Mouse (Mus musculus): ENCODE results near the gene Stam.
"Not testable (repeated sequence)": the region's sequence is repeated elsewhere in the genome, so short reads cannot be mapped to it uniquely, and the experiment has no call there.

The Stam gene

DNA sequence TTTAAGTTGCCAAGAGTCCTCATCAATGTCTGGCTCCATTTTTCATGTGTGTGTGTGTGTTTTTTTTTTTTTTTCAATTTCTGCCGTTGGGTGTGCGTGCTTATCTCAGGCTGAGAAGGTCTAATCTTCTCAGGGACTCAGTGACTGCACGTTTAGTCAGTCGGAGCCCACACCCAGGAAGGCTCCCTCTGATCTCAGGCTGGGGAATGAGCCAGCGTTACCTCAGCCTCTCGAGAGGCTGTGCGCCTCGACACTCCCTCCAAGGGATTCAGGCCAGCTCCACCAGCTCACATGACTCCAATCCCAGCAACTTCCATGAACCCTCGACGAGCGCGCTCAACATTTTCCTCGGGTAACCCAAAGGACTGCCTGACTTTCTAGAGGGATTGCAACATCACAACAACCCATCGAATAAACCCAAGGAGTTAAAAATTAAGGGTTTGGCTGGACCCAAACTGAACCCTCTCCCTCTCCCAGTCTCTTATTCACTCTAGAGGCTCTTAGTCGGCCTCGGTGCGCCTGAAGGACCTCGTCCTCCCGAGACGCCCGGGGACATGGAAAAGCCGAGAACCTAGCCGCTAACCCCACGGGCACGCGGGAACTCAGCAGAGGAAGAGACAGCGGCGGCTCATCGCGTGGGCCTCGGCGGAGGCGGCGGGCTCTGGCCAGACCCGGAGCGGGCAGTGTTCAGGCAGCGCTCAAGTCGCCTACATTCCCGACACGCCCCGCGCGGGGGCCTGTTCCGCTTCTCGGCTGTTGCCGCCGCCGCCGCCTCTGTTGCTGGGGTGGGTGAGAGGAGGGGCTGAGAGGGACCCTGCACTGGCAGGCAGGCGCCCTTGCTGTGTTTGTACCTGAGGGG, at the start of gene Stam:
TSS of gene Stam (plus strand) at position 737 of the 859 bp plus-strand sequence.
- peak; percentile 94 for ATAC-seq (ENCODE audit: low TSS enrichment)

DNA sequence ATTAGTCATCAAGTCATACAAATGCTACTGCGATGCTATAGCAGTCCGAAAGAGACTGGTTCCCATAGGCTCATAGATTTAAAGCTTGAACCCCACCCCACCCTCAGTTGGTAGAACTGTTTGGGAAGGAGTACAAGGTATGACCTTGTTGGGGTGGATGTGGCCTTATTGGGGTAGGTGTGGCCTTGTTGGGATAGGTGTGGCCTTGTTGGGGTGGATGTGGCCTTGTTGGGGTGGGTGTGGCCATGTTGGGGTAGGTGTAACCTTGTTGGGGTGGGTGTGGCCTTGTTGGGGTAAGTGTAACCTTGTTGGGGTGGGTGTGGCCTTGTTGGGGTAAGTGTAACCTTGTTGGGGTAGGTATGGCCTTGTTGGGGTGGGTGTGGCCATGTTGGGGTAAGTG, 32.6 kb upstream of the Stam start:
- ATAC-seq (ENCODE audit: low TSS enrichment), result no peak

DNA sequence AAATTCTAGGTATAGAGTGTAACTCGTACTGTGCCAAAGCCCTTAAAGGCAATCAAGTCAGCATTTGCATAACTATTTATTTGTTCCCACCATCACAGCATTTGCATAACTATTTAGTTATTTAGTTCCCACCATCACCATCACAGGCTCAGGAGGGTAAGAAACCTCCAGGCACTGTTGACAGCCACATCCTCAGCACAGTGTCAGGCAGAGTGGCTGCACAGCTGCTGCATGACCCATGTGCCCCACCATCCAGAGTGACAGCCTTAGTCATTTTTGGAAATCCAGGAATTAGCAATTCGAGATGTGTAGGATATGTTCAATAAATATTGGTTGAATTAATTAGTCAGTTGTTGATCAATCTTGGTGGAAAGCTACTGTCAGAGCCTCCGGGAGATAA, 30.9 kb upstream of the Stam start:
- ATAC-seq (ENCODE audit: low TSS enrichment), result no peak

DNA sequence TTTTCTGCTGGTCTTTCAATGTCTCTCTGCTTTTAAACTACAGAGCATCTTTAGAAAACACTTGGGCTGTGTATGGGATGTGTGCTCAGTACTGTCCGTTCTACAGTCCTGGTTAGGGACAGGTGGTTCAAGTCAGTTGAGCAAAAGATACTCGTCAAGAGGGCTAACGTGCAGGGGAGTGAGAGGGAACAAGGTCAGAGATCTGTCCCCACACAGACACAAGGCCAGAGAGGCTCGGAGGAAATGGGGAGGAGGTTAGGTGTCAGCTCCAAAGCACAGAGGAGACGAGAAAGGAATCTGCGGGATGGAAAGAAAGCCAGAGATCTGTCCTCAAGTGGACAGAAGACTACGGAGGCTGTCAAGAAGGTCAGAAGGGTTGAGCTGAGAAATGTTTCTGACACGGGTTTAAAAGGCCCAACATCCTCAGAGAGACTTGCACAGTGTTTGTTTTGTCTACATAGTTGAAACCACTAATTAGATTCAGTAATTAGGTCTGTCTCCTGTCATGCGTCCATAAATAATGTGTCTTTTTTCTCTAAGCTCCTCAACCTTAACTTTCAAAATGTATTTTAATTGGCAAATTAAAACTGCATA, 30.2 kb upstream of the Stam start:
- ATAC-seq (ENCODE audit: low TSS enrichment), result no peak

DNA sequence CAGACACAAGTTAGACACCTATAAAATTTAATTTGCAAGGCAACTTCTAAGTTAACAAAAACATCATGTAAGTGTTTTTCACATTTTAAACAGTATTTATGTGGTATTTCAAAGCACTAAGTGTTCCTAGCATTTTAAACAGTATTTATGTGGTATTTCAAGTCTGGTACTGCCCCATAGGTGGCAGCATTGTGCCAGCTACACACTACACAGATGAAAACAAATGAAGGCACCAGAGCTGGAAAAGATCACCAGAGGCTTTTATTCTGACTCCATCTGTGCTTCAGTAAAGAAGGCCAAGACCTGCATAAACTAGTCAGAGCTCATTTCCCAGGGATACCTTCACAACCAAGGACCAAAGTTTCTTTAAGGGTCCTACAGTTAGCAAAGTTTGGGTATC, 25.5 kb upstream of the Stam start:
- peak; percentile 99 for ATAC-seq (ENCODE audit: low TSS enrichment)

DNA sequence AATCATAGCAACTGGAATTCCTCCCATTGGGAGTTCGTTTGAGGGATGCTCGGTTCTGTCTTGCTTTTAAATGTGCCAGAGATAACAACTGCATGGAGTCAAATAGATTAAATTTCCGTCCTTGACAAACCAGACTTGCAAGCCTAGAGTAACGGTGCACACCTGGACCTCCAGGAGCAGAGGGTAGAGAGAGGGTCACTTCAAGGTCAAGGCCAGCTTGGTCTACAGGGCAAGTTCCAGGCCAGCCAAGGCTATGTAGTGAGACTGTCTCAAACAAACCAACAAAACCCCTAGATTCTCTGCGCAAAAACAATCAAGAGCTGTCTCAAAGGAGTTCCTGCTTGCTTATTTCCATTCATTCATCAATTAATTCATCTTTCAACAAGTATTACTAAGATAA, 25.1 kb upstream of the Stam start:
- ATAC-seq (ENCODE audit: low TSS enrichment), result peak; percentile 27; the same call in 1 of the 2 replicates

DNA sequence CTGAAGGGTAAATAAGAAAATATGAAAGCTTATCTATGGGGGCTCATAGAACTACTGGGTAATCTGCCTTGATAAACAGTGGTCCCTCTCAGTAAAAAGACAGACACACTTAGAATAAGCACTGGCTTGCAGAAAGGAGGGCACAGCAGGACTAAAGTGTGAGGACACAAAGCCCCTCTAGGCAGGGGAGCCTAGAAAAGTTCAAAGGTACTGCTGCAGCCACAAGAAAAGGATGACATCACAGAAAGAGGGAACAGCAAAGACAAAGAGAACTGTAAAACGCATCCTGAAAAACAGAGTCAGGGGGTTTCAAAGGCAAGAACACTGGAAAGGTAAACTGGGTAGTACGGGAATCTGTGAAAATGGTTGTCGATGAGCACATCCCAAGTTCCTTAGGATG, 20.3 kb upstream of the Stam start:
- no peak for ATAC-seq (ENCODE audit: low TSS enrichment)

DNA sequence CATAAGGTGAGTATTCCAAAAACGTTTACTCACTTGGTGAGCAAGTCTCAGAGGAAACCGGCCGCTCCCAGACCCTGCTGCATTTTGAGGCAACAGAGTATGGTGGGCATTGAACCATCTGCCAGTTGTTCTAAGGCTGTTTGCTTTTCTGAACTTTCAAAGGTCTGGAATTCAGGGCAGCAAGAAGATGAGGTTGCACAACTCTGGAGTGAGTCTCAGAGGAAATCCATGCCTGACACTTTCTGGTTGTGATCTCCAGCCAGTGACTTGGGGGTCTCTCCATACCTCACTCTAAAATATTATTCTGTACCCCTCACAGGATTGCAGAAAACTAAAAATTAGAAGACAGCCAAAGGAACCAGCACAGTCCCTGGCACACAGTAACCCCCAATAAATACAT, 19.7 kb upstream of the Stam start:
- ATAC-seq (ENCODE audit: low TSS enrichment), result no peak

DNA sequence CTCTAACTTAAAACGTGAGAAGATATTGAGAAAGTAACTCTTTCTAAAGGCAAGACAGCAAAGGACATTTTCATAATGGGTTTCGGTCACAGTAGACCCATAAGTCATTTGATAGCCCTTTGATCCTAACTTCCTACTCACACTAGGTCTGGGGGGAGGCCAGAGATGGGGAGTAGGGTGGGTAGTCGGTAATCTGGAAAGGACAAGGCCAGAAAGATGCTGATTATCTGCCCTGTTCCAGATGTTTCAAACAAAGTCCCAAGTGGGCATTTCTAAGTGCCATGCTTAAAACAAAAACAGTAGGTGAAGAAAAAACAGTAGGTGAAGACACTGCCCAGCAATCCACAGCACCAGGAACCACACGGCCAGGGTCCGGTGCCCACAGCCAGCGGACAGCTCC, 19.2 kb upstream of the Stam start:
- ATAC-seq (ENCODE audit: low TSS enrichment), result no peak

DNA sequence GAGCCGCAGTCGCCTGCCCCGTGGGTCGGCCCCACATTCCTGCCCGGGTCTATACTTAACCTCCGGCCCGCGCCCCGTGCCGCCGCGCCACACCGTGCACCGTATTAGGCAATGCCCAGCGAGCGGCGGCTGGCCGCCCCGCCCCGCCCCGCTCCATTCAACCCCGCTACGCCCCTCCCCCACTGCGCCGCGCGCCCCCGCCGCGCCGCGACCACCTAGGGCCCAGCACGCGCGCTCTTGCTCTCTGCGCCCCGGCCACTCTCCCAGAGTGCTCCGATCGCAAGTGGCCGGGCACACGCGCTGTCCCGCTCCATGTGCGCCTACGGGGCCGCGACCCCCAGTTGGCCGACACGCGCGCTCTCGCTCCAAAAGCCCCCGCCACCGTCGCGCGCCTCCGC, 18.7 kb upstream of the Stam start:
- peak; percentile 42 for ATAC-seq (ENCODE audit: low TSS enrichment)

DNA sequence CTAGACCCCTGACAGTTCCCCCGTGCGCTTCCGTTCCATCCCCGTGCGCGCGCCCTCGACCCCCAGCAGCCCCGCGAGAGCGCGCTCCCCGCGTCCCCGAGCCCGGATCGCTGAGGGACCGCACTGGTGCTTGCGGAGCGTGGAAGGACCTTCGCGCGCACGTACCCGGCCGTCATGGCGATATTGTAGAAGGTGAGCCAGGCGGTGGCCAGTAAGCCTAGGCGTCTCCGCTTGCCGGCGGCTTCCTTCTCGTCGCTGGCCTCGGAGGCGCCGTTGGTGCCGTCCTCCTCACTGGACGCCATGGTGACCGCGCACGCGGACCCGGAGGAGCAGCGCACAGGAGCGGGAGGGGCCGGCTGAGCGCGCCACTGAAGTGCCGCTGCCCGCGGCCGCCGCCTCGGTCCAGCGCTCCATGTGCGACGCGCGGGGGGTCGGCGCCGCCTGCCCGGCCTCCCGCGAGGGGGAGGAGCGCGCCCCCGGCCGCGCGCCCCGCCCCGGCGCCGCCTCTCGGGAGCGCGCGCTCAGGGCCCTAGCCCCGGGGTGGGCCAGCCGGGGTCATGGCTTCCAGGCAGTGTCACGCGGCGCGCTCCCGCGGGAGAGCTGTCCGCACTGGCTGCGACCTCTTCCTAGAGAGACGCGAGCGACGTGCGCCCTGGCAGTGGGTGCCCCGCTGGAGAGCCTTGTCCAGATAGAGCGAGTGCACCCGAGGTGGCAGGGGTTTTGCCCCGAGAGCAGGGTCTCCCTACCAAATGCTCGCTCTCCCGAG, 18.1 kb upstream of the Stam start, which contains the start of gene Hacd1:
TSS of gene Hacd1 (minus strand) at position 570 of the 766 bp plus-strand sequence.
- ATAC-seq (ENCODE audit: low TSS enrichment), result peak; percentile 89

DNA sequence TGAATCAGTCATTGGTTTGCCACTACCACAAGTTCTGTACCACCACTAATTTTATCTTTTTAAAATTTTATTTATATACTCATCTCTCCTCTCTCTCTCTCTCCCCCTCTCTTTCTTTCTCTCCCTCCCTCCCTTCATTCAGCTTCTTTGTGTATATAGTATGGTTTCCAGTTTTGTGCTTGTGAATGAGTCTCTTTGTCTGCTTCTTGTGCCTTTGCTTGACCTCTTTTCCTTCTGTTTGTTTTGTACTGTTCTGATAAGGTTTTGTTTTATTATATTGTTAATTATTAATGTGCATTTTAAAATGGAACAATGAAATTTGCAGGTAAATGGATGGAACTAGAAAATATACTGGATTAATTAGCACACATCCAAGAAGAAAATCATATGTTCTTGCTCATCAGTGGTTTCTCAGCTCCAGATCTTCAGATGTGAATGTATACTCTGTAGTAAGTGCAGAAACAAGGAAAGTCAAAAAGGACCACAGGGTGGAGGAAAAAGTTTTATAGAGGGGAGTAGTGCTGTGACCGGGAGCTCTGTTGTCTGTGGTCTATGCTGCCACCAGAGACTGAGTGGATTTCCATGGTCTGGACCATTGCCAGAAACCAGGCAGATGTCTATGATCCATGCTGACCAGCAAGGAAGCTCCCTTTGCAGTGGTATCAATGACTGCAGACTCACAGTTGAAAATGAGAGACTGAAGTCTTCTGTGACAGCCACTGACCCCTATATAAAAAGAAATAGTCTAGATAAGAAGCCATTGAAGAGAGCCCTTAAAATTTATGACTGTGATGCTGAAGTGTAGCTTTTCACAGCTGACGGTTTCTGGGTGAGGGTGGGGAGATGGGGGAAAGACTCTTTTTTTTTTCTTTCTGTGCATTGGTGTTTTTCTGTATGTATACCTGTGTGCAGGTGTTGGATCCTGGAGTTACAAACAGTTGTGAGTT, 7.9 kb upstream of the Stam start:
- ATAC-seq (ENCODE audit: low TSS enrichment), result no peak

DNA sequence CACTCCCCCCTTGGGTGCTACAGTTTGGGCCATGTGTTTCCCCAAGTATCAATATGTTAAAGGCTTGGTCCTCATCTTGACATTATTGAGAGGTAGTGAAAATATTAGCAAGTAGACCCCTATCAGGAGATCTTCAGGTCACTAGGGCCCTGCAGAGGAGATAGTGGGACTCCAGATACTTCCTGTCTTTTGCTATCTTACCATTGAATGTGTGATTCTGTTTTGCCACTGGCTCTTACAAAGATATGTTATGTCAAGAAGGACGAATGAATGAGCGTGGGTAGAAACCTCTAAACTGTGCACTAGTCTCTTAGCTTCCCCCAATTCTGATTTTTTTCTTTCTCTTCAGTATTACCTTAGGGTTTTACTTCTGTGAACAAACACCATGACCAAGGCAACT, 4.9 kb upstream of the Stam start:
- ATAC-seq (ENCODE audit: low TSS enrichment), result no peak

DNA sequence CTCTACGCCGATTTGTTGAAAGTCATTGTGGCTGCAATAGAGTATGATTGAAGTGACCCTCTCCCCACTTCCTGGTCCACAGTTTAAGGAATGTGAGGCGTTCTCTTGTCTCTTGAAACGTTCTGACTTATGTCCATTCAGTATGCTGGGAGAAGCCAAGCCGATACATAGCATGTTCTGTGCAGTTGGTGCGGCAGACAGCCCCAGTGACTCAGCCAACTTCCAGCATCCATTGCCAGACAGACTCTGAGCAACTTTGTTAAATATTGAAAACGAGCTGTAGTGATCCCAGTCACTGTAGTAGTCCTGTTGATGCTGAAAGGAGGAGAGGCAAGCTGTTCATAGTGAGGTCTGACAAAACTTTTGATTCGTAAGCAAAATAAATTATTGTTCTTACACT, 3.4 kb upstream of the Stam start:
- ATAC-seq (ENCODE audit: low TSS enrichment), result no peak

DNA sequence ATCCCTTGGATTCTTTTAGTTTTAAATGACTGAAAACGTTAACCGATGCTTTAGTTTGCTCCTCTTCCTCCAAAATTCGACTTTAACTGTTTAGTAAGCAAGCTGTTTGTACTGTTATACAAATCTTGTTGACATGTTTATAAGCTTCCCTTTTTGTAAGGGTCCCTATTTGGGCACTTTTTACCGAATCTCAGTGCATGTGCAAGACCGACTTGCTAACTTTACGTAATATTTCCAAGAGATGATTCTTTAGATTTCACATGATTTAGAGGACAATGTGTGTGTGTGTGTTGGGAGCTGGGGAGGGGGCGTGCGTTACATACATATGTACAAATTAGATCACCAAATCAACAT, 913 bp upstream of the Stam start:
- ATAC-seq (ENCODE audit: low TSS enrichment), result peak; percentile 7

DNA sequence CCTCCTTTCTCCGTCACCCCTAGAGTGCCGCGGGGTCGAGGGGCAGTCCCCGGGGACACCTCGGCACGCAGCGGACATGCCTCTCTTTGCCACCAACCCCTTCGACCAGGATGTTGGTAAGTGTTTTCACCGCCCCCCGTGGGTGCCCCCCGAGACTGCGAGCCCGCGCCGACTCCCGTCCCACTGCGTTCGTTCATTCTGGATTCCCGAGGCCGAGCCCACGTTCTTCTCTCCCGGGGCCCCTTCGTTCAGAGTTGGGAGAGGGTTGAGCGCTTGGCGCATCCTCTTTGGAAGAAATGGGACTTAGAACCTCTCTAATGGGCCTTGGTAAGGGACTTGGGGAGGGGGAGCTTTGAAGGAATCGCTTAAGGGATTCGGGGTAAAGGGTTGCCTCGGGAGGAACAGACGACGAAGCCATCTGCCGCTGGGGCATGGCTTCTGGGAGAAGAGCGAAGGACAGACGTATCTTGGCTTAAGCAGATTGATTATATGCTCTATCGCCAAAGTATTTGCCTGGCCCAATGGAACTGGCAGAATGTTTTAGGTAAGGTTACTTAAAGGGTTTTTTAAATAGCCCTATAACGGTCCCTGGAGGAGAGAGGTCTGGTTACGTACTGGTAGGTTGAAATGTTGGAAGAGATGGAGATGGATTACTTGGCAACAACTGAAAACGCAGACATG, 463 bp downstream of the Stam start:
- ATAC-seq (ENCODE audit: low TSS enrichment), result no peak; the same call in 1 of the 2 replicates

DNA sequence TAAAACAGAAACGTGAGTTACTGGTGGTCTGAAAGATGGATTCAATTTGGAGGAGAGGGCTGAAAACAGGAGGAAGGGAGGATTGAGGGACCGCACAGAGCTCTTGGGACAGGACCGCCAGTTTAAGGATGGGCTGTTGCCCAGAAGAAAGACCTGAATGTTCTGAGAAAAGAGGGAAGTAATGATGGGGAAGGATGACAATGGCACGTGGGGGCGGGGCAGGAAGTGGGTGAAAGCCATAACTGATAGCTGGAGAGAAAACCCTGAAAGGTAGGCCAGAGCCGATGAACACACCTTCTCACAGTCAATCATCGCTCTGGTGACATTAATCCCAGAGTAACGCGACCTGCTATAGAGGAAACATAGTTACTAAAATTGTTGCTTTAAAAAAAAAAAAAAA, 4.6 kb downstream of the Stam start:
- not testable (repeated sequence) for ATAC-seq (ENCODE audit: low TSS enrichment)

DNA sequence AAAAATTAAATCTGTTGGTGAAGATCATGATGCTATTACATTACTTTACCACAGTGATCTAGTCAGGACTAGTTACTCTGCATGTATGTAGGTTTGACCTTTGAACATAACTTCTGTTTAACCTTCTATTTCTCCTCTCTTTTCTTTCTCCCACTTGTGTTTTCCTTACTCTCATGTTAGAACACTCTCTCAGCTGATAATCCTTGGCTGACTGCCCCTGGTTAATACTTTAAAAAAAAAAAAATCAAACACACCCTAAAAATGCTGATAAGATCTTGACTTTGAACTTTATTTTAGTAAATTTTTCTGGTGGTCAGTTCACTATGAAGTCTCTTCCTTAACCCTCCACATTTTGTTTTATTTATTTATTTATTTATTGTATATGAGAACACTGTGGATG, 26.6 kb downstream of the Stam start:
- ATAC-seq (ENCODE audit: low TSS enrichment), result no peak

DNA sequence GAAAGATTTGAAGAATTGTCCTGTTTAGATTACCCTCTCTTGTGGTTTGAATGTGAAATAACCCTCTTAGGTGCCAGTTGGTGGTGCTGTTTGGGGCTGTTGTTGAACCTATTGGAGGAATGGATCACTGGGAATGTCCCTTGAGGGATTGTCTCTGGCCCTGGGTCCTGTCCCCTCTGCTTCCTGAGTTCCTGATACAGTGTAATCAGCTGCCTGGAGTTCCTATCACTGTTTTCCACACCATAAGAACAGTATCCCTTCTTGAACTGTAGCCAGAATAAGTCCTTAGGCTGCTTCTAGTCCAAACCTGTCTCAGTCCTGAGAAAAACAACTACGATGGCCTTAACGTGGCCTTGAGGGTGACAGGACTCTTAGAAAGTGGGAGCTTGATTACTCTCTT, 28.7 kb downstream of the Stam start:
- no peak for ATAC-seq (ENCODE audit: low TSS enrichment)

DNA sequence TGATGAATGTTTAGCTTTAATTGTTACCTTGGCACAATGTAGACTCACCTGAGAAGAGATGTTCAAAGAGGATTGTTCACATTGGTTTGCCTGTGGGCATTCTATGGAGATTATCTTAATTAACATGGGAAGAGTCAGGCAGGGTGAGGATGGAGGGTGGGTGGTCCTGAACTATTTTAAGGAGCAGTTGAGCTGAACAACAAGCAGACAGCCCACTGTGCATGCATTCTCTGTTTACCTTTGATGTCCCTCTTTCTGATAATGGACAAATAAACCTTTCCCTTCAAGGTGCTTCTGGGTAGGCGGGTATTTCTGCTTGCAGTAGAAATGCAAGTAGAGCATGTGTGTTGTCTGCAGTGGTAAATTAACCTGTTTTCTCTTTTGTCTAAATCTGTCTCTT, 30.0 kb downstream of the Stam start:
- no peak for ATAC-seq (ENCODE audit: low TSS enrichment)

DNA sequence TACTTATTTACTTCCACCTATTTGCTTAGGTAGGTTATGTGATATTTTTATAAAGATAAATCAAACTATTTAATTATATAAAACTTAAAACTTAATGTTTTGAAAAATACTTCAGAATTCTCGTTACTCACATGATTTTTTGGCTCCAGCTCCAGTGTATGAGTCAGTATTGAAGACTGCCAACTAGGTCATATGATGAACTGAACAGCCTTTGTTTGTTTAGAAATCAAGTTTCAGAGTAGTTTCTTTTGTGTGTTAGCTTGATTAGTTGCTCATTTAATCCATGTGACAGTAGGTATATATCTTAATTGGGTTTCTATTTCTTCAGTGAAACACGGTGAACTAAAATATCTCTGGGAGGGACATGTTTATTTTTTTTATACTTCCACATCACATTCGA, 33.8 kb downstream of the Stam start:
- ATAC-seq (ENCODE audit: low TSS enrichment), result no peak
